Mouse (Mus musculus) stomach, postnatal 0 days (tissue): ENCODE measurements around the gene Insrr. TPM values are rescaled to one million over a fixed set of nuclear protein-coding genes. Genes with fewer than 3 reads are reported as not detected.
"Not testable (repeated sequence)": the region's sequence is repeated elsewhere in the genome, so short reads cannot be mapped to it uniquely, and the experiment has no call there.

ENCODE experiments used
- ATAC-seq: fragments of 200-750 bp; cut with Nextera tagmentation; 2 replicates; pipeline ENCODE4 v1.8.0; 2017; ENCODE audit not compliant: low FRiP score, low TSS enrichment
- DNase-seq: peaks from one replicate; pipeline ENCODE4 v3.0.0-alpha.2; 2016; ENCODE audit warnings: low spot score
- H3K27ac ChIP-seq: fragments of 300-500 bp; sonication (generic); replicated peaks from 2 replicates; pipeline ENCODE4 v1.5.1; 2014; ENCODE audit warnings: mild to moderate bottlenecking, control low read depth
- H3K27me3 ChIP-seq: fragments of 300-500 bp; sonication (generic); 2 replicates; pipeline ENCODE4 v1.6.1; 2014; ENCODE audit warnings: low read length; ENCODE audit not compliant: control insufficient read depth, insufficient read depth
- H3K36me3 ChIP-seq: fragments of 300-500 bp; sonication (generic); 2 replicates; pipeline ENCODE4 v1.6.1; 2014; ENCODE audit warnings: low read length, mixed read lengths; ENCODE audit not compliant: control insufficient read depth, insufficient read depth
- H3K4me1 ChIP-seq: fragments of 300-500 bp; sonication (generic); replicated peaks from 2 replicates; pipeline ENCODE4 v1.6.1; 2014; ENCODE audit warnings: antibody characterized with exemption; ENCODE audit not compliant: control insufficient read depth, insufficient read depth
- H3K4me2 ChIP-seq: fragments of 300-500 bp; sonication (generic); replicated peaks from 2 replicates; pipeline ENCODE4 v1.6.1; 2014; ENCODE audit warnings: low read depth, mild to moderate bottlenecking, control low read depth, moderate library complexity
- H3K4me3 ChIP-seq: fragments of 300-500 bp; sonication (generic); 2 replicates; pipeline ENCODE4 v1.5.1; 2014; ENCODE audit warnings: low read depth, low read length, control low read depth
- H3K9ac ChIP-seq: fragments of 300-500 bp; sonication (generic); 2 replicates; pipeline ENCODE4 v1.6.1; 2014; ENCODE audit warnings: mild to moderate bottlenecking, low read length, control low read depth, mixed read lengths
- H3K9me3 ChIP-seq: fragments of 300-500 bp; sonication (generic); 2 replicates; pipeline ENCODE4 v1.6.1; 2016; ENCODE audit warnings: low read length; ENCODE audit not compliant: control insufficient read depth
- CTCF ChIP-seq: IDR thresholded peaks from 2 replicates; pipeline ENCODE4 v1.5.1; 2016; ENCODE audit warnings: antibody characterized with exemption, low read depth, mild to moderate bottlenecking, moderate library complexity
- EP300 ChIP-seq: optimal IDR thresholded peaks from 2 replicates; pipeline ENCODE3; 2016; ENCODE audit warnings: antibody characterized with exemption
- WGBS: fragments of 180-500 bp; shearing (Covaris S2); extraction: QIAGEN DNeasy Blood & Tissue Kit; methylation state at CpG from one replicate; pipeline ENCODE4 v1.1.7; 2014; 5-methylcytosine and 5-hydroxymethylcytosine counted together
- polyA plus RNA-seq: library from polyadenylated mRNA; unstranded; fragments of >200 nt; fragmentation: Nextera tagmentation; extraction: Ambion mirVana; gene quantifications from 2 replicates; pipeline ENCODE4 v1.2.1, GENCODE M21; 2015

Gene Insrr
- polyA plus RNA-seq, 1 experiment from 2014 or later = 0.18 TPM

- H3K27me3 ChIP-seq = no peaks in the 10 kb centered on the region
- ATAC-seq (no peak), DNase-seq (no peak)
- no peak overlapping the region for H3K4me2 ChIP-seq
- no peaks in the 10 kb centered on the region for H3K4me1 ChIP-seq
- H3K9me3 ChIP-seq = no peaks in the 10 kb centered on the region
- no peak overlapping the region for H3K27ac ChIP-seq
- WGBS = 78% methylated on average over 14 of the region's 14 CpGs
- no peaks in the 10 kb centered on the region for H3K36me3 ChIP-seq
- H3K4me3 ChIP-seq = no peak overlapping the region
- TF ChIP-seq EP300 (no peak), CTCF (no peak)
- no peak overlapping the region for H3K9ac ChIP-seq
These were observed 52.4 kb downstream of the Insrr start for GRCm38 (mm10) chr3:87849117-87849516.

- DNase-seq (no peak), ATAC-seq (no peak)
- no peaks in the 10 kb centered on the region for H3K27me3 ChIP-seq
- H3K4me1 ChIP-seq = no peaks in the 10 kb centered on the region
- no peak overlapping the region for H3K4me2 ChIP-seq
- H3K27ac ChIP-seq = no peak overlapping the region; the same call in 1 of the 2 replicates
- TF ChIP-seq EP300 = no peak
- no peak for TF ChIP-seq CTCF
- H3K36me3 ChIP-seq = peaks cover 16% of the 10 kb centered on the region; the same call in 1 of the 2 replicates
- no peak overlapping the region for H3K4me3 ChIP-seq
- WGBS = 36% methylated on average over 7 of the region's 7 CpGs
- H3K9ac ChIP-seq = no peak overlapping the region
- no peaks in the 10 kb centered on the region for H3K9me3 ChIP-seq
These were observed 58.2 kb downstream of the Insrr start for GRCm38 (mm10) chr3:87854795-87855568.

- Histone ChIP-seq H3K9me3 (no peaks in the 10 kb centered on the region), H3K27ac (no peak overlapping the region), H3K27me3 (no peaks in the 10 kb centered on the region), H3K4me3 (no peak overlapping the region), H3K36me3 (peaks cover 18% of the 10 kb centered on the region; the same call in 1 of the 2 replicates), H3K9ac (no peak overlapping the region), H3K4me2 (no peak overlapping the region), H3K4me1 (no peaks in the 10 kb centered on the region)
- DNase-seq = no peak
- ATAC-seq = no peak
- 68% methylated on average over 8 of the region's 8 CpGs for WGBS
- TF ChIP-seq CTCF = no peak
- TF ChIP-seq EP300 = no peak
These were observed 59.2 kb downstream of the Insrr start for GRCm38 (mm10) chr3:87855936-87856335.

DNA sequence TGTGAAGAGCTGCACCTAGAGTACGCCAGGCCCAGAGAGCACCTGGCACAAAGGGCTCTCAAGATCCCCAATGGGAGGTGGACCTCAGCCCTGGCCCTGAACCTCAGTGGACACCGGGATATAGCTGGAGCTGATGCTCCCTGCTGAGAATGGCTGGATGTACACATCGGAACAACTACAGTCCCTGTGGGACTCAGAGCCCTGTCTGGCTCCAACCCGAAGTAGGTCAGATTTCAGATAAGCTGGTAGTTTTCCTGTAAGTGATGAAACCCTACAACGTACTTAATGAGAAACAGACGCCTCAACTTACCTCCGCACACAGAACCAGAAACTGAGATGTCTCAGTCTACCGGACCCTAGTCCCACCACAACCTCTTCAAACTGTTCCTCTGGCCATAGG lies 60.9 kb downstream of the Insrr start:
- no peak overlapping the region for H3K9ac ChIP-seq
- no peaks in the 10 kb centered on the region for H3K4me1 ChIP-seq
- no peaks in the 10 kb centered on the region for H3K9me3 ChIP-seq
- peaks cover 23% of the 10 kb centered on the region for H3K36me3 ChIP-seq
- TF ChIP-seq CTCF (no peak), EP300 (no peak)
- H3K4me3 ChIP-seq = no peak overlapping the region
- no peak overlapping the region for H3K27ac ChIP-seq
- H3K27me3 ChIP-seq = no peaks in the 10 kb centered on the region
- no peak overlapping the region for H3K4me2 ChIP-seq
- no peak for ATAC-seq
- WGBS = 93% methylated on average over 8 of the region's 8 CpGs
- no peak for DNase-seq

- DNase-seq (peak; percentile 55), ATAC-seq (peak; percentile 58; the same call in 1 of the 2 replicates)
- Histone ChIP-seq H3K4me2 (no peak overlapping the region), H3K9me3 (no peaks in the 10 kb centered on the region), H3K9ac (no peak overlapping the region), H3K4me1 (no peaks in the 10 kb centered on the region), H3K36me3 (peaks cover 27% of the 10 kb centered on the region), H3K27me3 (no peaks in the 10 kb centered on the region), H3K4me3 (no peak overlapping the region), H3K27ac (no peak overlapping the region)
- WGBS = 18% methylated on average over 3 of the region's 3 CpGs
- TF ChIP-seq CTCF (peak; percentile 88), EP300 (no peak)
These were observed 63.1 kb downstream of the Insrr start for GRCm38 (mm10) chr3:87859813-87860212.

DNA sequence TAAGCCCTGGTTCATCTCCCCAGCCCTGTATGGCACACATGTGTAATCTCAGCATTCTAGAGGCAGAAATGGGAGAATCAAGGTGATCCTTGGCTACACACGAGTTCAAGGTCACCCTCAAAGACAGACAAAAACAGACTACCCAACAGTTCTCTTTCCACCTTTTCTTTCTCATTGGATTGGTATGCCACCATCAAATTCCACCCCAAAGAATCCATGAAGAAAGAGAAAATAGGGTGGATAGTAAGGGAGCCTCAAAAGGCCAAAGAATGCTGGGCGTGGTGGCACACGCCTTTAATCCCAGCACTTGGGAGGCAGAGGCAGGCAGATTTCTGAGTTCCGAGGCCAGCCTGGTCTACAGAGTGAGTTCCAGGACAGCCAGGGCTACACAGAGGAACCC lies 67.4 kb downstream of the Insrr start:
- H3K4me3 ChIP-seq, DNase-seq, H3K4me1 ChIP-seq, H3K9ac ChIP-seq, H3K27ac ChIP-seq, H3K27me3 ChIP-seq, H3K4me2 ChIP-seq, ATAC-seq, H3K9me3 ChIP-seq: not testable (repeated sequence)
- 91% methylated on average over 4 of the region's 4 CpGs for WGBS
- peaks cover 35% of the 10 kb centered on the region for H3K36me3 ChIP-seq

Other genes starting within 250 kb of the Insrr start
- gene Arhgef11, start 179.4 kb upstream of the Insrr start, polyA plus RNA-seq = 5.9 and 6.1 TPM in 2 replicates
- gene Lrrc71, start 48.3 kb upstream of the Insrr start, polyA plus RNA-seq = 0.29 and 0.38 TPM in 2 replicates
- 0.39 and 0.41 TPM in 2 replicates for gene Ntrk1, start 1.8 kb upstream of the Insrr start, polyA plus RNA-seq
- 6.1 and 6.8 TPM in 2 replicates for gene Pear1, start 27.4 kb downstream of the Insrr start, polyA plus RNA-seq
- gene Sh2d2a, start 49.8 kb downstream of the Insrr start, polyA plus RNA-seq = 0.08 and 0.11 TPM in 2 replicates
- 7.1 and 8.0 TPM in 2 replicates for gene Prcc, start 88.7 kb downstream of the Insrr start, polyA plus RNA-seq
- 165 and 168 TPM in 2 replicates for gene Hdgf, start 109.4 kb downstream of the Insrr start, polyA plus RNA-seq
- gene Mrpl24, start 122.6 kb downstream of the Insrr start, polyA plus RNA-seq = 61.4 and 63.4 TPM in 2 replicates
- gene Isg20l2, start 133.4 kb downstream of the Insrr start, polyA plus RNA-seq = 20.2 and 21.5 TPM in 2 replicates
- 7.1 and 7.6 TPM in 2 replicates for gene Rrnad1, start 133.8 kb downstream of the Insrr start, polyA plus RNA-seq
- 40.4 and 44.3 TPM in 2 replicates for gene Crabp2, start 151.7 kb downstream of the Insrr start, polyA plus RNA-seq
- 5.3 and 5.7 TPM in 2 replicates for gene Nes, start 174.1 kb downstream of the Insrr start, polyA plus RNA-seq
- gene Bcan, start 203.3 kb downstream of the Insrr start, polyA plus RNA-seq = 0.08 and 0.18 TPM in 2 replicates
- gene Hapln2, start 230.6 kb downstream of the Insrr start, polyA plus RNA-seq = not detected in 2 replicates
- 17.4 and 19.2 TPM in 2 replicates for gene Gpatch4, start 246.2 kb downstream of the Insrr start, polyA plus RNA-seq